Mouse (Mus musculus) testis, adult 2 months (tissue): ENCODE measurements around the gene Grid1. TPM values are rescaled to one million over a fixed set of nuclear protein-coding genes. Genes with fewer than 3 reads are reported as not detected.

Source experiments
- H3K27ac ChIP-seq: fragments of 200-500 bp; 2 replicates; pipeline ENCODE4 v1.5.1; 2012; ENCODE audit warnings: low read depth, low read length; ENCODE audit not compliant: control insufficient read depth, insufficient read depth
- H3K27me3 ChIP-seq: fragments of 200-500 bp; 2 replicates; pipeline ENCODE4 v1.6.1; 2012; ENCODE audit warnings: mild to moderate bottlenecking, low read length, moderate library complexity; ENCODE audit not compliant: control insufficient read depth, insufficient read depth
- H3K36me3 ChIP-seq: fragments of 200-500 bp; 2 replicates; pipeline ENCODE4 v1.6.1; 2012; ENCODE audit warnings: mild to moderate bottlenecking, low read length; ENCODE audit not compliant: control insufficient read depth, insufficient read depth
- H3K4me1 ChIP-seq: fragments of 200-500 bp; 2 replicates; pipeline ENCODE4 v1.6.1; 2012; ENCODE audit warnings: low read length; ENCODE audit not compliant: control insufficient read depth, insufficient read depth
- H3K4me3 ChIP-seq: fragments of 200-500 bp; 2 replicates; pipeline ENCODE4 v1.5.1; 2012; ENCODE audit warnings: low read depth, mild to moderate bottlenecking, low read length, moderate library complexity, mixed read lengths; ENCODE audit not compliant: control insufficient read depth
- CTCF ChIP-seq: fragments of 200-500 bp; IDR thresholded peaks from 2 replicates; pipeline ENCODE4 v1.5.1; 2012; ENCODE audit warnings: low read depth, mild to moderate bottlenecking, inconsistent platforms, low read length, moderate library complexity; ENCODE audit not compliant: control insufficient read depth, insufficient read depth, insufficient replicate concordance
- POLR2A ChIP-seq: fragments of 200-500 bp; IDR thresholded peaks from 2 replicates; pipeline ENCODE4 v1.6.1; 2012; ENCODE audit warnings: low read depth, mild to moderate bottlenecking, inconsistent platforms, low read length, moderate library complexity; ENCODE audit not compliant: control insufficient read depth
- polyA plus RNA-seq: library from polyadenylated mRNA; depleted of rRNA; stranded (reverse); fragments of >200 nt; gene quantifications from 2 replicates; pipeline ENCODE4 v1.2.3, GENCODE M21; 2012; rRNA removed

Grid1 gene
- polyA plus RNA-seq = 1.4 TPM in 2 replicates

- TF ChIP-seq CTCF (no peak), POLR2A (no peak)
- Histone ChIP-seq H3K4me3 (peak within 1 kb of the TSS; percentile 59), H3K4me1 (peaks cover 12% of the 10 kb centered on the region), H3K27me3 (peaks cover 7% of the 10 kb centered on the region), H3K36me3 (no peaks in the 10 kb centered on the region), H3K27ac (no peak within 1 kb of the TSS)
These were observed at the start of gene Grid1 for GRCm38 (mm10) chr14:34819919-34820652. Gene Grid1 (plus strand): TSS chr14:34820108.

- H3K4me1 ChIP-seq = peaks cover 19% of the 10 kb centered on the region
- H3K27me3 ChIP-seq = no peaks in the 10 kb centered on the region
- H3K27ac ChIP-seq = no peak overlapping the region
- no peaks in the 10 kb centered on the region for H3K36me3 ChIP-seq
- no peak for TF ChIP-seq CTCF
- H3K4me3 ChIP-seq = no peak overlapping the region
These were observed 49.4 kb upstream of the Grid1 start for GRCm38 (mm10) chr14:34770467-34770866.

- TF ChIP-seq POLR2A (no peak), CTCF (no peak)
- H3K36me3 ChIP-seq = no peaks in the 10 kb centered on the region
- H3K27me3 ChIP-seq = no peaks in the 10 kb centered on the region
- H3K4me3 ChIP-seq = no peak overlapping the region
- no peak overlapping the region for H3K27ac ChIP-seq
- peaks cover 17% of the 10 kb centered on the region for H3K4me1 ChIP-seq
These were observed 48.3 kb upstream of the Grid1 start for GRCm38 (mm10) chr14:34771601-34772000.

GRCm38 (mm10) chr14:34772132-34772531 is 47.8 kb upstream of the Grid1 start:
- H3K4me1 ChIP-seq = peaks cover 17% of the 10 kb centered on the region
- TF ChIP-seq CTCF (no peak), POLR2A (no peak)
- no peaks in the 10 kb centered on the region for H3K27me3 ChIP-seq
- H3K27ac ChIP-seq = no peak overlapping the region
- H3K36me3 ChIP-seq = no peaks in the 10 kb centered on the region
- H3K4me3 ChIP-seq = no peak overlapping the region

- H3K27ac ChIP-seq = no peak overlapping the region
- H3K4me3 ChIP-seq = no peak overlapping the region
These were observed 46.2 kb upstream of the Grid1 start for GRCm38 (mm10) chr14:34773681-34774080.

GRCm38 (mm10) chr14:34774231-34774630 is 45.7 kb upstream of the Grid1 start:
- Histone ChIP-seq H3K4me3 (no peak overlapping the region; the same call in 1 of the 2 replicates), H3K27ac (no peak overlapping the region), H3K36me3 (no peaks in the 10 kb centered on the region), H3K4me1 (peaks cover 12% of the 10 kb centered on the region), H3K27me3 (no peaks in the 10 kb centered on the region)
- TF ChIP-seq POLR2A = no peak
- TF ChIP-seq CTCF = no peak

More at GRCm38 (mm10) chr14:34773681-34774080, 46.2 kb upstream of the Grid1 start:
- H3K4me1 ChIP-seq = peaks cover 16% of the 10 kb centered on the region
- H3K36me3 ChIP-seq = no peaks in the 10 kb centered on the region
- no peak for TF ChIP-seq POLR2A
- no peak for TF ChIP-seq CTCF
- no peaks in the 10 kb centered on the region for H3K27me3 ChIP-seq

GRCm38 (mm10) chr14:34776719-34777385 is 43.1 kb upstream of the Grid1 start:
- H3K4me1 ChIP-seq = peaks cover 9% of the 10 kb centered on the region
- no peaks in the 10 kb centered on the region for H3K36me3 ChIP-seq
- H3K27ac ChIP-seq = no peak overlapping the region
- H3K27me3 ChIP-seq = no peaks in the 10 kb centered on the region
- TF ChIP-seq CTCF = no peak
- no peak for TF ChIP-seq POLR2A
- no peak overlapping the region for H3K4me3 ChIP-seq
